Mouse (Mus musculus) cerebellum, postnatal 25 days (tissue): ENCODE data around the gene Rbms1.

Source experiments
- DNase-seq, 2 experiments: peaks; one replicate each; pipeline ENCODE4 v3.0.0; 2021; ENCODE audit warnings: mixed read lengths in 2 of 2

Gene Rbms1

GRCm38 (mm10) chr2:60804763-60805162, 158.2 kb downstream of the Rbms1 start:
- DNase-seq: no peak

GRCm38 (mm10) chr2:60803377-60803776, 159.6 kb downstream of the Rbms1 start:
- DNase-seq: no peak

- DNase-seq: no peak
Observed at GRCm38 (mm10) chr2:60802828-60803227, 160.2 kb downstream of the Rbms1 start.

- DNase-seq: peak; percentile 28 to 70
Observed at GRCm38 (mm10) chr2:60802191-60802590, 160.8 kb downstream of the Rbms1 start.

GRCm38 (mm10) chr2:60801571-60802155, 161.3 kb downstream of the Rbms1 start:
- no peak for DNase-seq

GRCm38 (mm10) chr2:60800921-60801558, 162.0 kb downstream of the Rbms1 start:
- no peak for DNase-seq

- no peak for DNase-seq
Observed at GRCm38 (mm10) chr2:60799816-60800215, 163.2 kb downstream of the Rbms1 start.

- DNase-seq: no peak
Observed at GRCm38 (mm10) chr2:60798767-60799529, 164.0 kb downstream of the Rbms1 start.

- no peak for DNase-seq
Observed at GRCm38 (mm10) chr2:60796969-60797669, 165.9 kb downstream of the Rbms1 start.

- DNase-seq: no peak
Observed at GRCm38 (mm10) chr2:60796616-60796968, 166.4 kb downstream of the Rbms1 start.

- no peak for DNase-seq
Observed at GRCm38 (mm10) chr2:60795861-60796260, 167.1 kb downstream of the Rbms1 start.

- no peak for DNase-seq
Observed at GRCm38 (mm10) chr2:60792506-60792905, 170.5 kb downstream of the Rbms1 start.

- no peak for DNase-seq
Observed at GRCm38 (mm10) chr2:60789126-60789525, 173.9 kb downstream of the Rbms1 start.

GRCm38 (mm10) chr2:60788173-60788908, 174.7 kb downstream of the Rbms1 start:
- DNase-seq: no peak

- no peak for DNase-seq
Observed at GRCm38 (mm10) chr2:60787088-60787487, 175.9 kb downstream of the Rbms1 start.

GRCm38 (mm10) chr2:60786289-60786688, 176.7 kb downstream of the Rbms1 start:
- DNase-seq: no peak

- DNase-seq: no peak
Observed at GRCm38 (mm10) chr2:60774501-60774900, 188.5 kb downstream of the Rbms1 start.

GRCm38 (mm10) chr2:60773592-60773991, 189.4 kb downstream of the Rbms1 start:
- peak; percentile 30 to 61 for DNase-seq

- DNase-seq: no peak
Observed at GRCm38 (mm10) chr2:60766420-60766819, 196.6 kb downstream of the Rbms1 start.

- peak; percentile 10 to 39 for DNase-seq
Observed at GRCm38 (mm10) chr2:60756218-60756617, 206.8 kb downstream of the Rbms1 start.

- DNase-seq: no peak
Observed at GRCm38 (mm10) chr2:60755101-60755500, 207.9 kb downstream of the Rbms1 start.

GRCm38 (mm10) chr2:60751274-60751673, 211.7 kb downstream of the Rbms1 start:
- DNase-seq: no peak

- DNase-seq: no peak
Observed at GRCm38 (mm10) chr2:60750591-60750990, 212.4 kb downstream of the Rbms1 start.
